Mouse (Mus musculus) stomach, postnatal 0 days (tissue): ENCODE measurements around the gene Skor1.

ENCODE experiments used
- CTCF ChIP-seq: IDR thresholded peaks from 2 replicates; pipeline ENCODE4 v1.5.1; 2016; ENCODE audit warnings: antibody characterized with exemption, low read depth, mild to moderate bottlenecking, moderate library complexity
- EP300 ChIP-seq: optimal IDR thresholded peaks from 2 replicates; pipeline ENCODE3; 2016; ENCODE audit warnings: antibody characterized with exemption

GRCm38 (mm10) chr9:63151949-63152348 is 3.2 kb upstream of the Skor1 start:
- TF ChIP-seq CTCF: no peak
- TF ChIP-seq EP300: no peak
